Mouse (Mus musculus) frontal cortex, adult 2 months (tissue): ENCODE data around the gene Miox. TPM values are rescaled to one million over a fixed set of nuclear protein-coding genes. Genes with fewer than 3 reads are reported as not detected.

Experiments
- polyA plus RNA-seq: library from polyadenylated mRNA; depleted of rRNA; stranded (reverse); fragments of >200 nt; gene quantifications from 2 replicates; pipeline ENCODE4 v1.2.3, GENCODE M21; 2012; rRNA removed

Gene Miox
- polyA plus RNA-seq, 1 experiment = not detected

Other genes with a start within 250 kb of the Miox start
- gene Selenoo, start 245.3 kb upstream of the Miox start, polyA plus RNA-seq = 33.1 and 38.3 TPM in 2 replicates
- 37.4 and 39.8 TPM in 2 replicates for gene Tubgcp6, start 211.3 kb upstream of the Miox start, polyA plus RNA-seq
- gene Hdac10, start 205.7 kb upstream of the Miox start, polyA plus RNA-seq = 24.9 and 28.9 TPM in 2 replicates
- gene Mapk12, start 193.7 kb upstream of the Miox start, polyA plus RNA-seq = 20.2 and 22.9 TPM in 2 replicates
- gene Mapk11, start 184.8 kb upstream of the Miox start, polyA plus RNA-seq = 53.3 and 61.1 TPM in 2 replicates
- 65.8 and 72.5 TPM in 2 replicates for gene Plxnb2, start 153.6 kb upstream of the Miox start, polyA plus RNA-seq
- 143 and 146 TPM in 2 replicates for gene Dennd6b, start 137.9 kb upstream of the Miox start, polyA plus RNA-seq
- 125 and 147 TPM in 2 replicates for gene Ppp6r2, start 122.8 kb upstream of the Miox start, polyA plus RNA-seq
- 212 and 221 TPM in 2 replicates for gene Sbf1, start 19.1 kb upstream of the Miox start, polyA plus RNA-seq
- gene Adm2, start 11.7 kb upstream of the Miox start, polyA plus RNA-seq = not detected in 2 replicates
- 14.7 and 15.8 TPM in 2 replicates for gene Lmf2, start 21.3 kb downstream of the Miox start, polyA plus RNA-seq
- 101 and 112 TPM in 2 replicates for gene Ncaph2, start 21.3 kb downstream of the Miox start, polyA plus RNA-seq
- gene Sco2, start 39.4 kb downstream of the Miox start, polyA plus RNA-seq = 30.0 and 30.5 TPM in 2 replicates
- 3.3 TPM in 2 replicates for gene Tymp, start 42.6 kb downstream of the Miox start, polyA plus RNA-seq
- 2.4 and 3.8 TPM in 2 replicates for gene Odf3b, start 44.9 kb downstream of the Miox start, polyA plus RNA-seq
- gene Klhdc7b, start 50.5 kb downstream of the Miox start, polyA plus RNA-seq = 0.16 and 0.25 TPM in 2 replicates
- gene Syce3, start 76.1 kb downstream of the Miox start, polyA plus RNA-seq = 0.48 TPM in 1 of 2 replicates, not detected in the other
- gene Cpt1b, start 91.5 kb downstream of the Miox start, polyA plus RNA-seq = 2.0 and 2.9 TPM in 2 replicates
- 3.2 and 3.8 TPM in 2 replicates for gene C730034F03Rik, start 95.2 kb downstream of the Miox start, polyA plus RNA-seq
- 0.08 and 0.28 TPM in 2 replicates for gene Gm44502, start 95.3 kb downstream of the Miox start, polyA plus RNA-seq
- 66.1 and 70.7 TPM in 2 replicates for gene Chkb, start 95.5 kb downstream of the Miox start, polyA plus RNA-seq
- gene Mapk8ip2, start 119.5 kb downstream of the Miox start, polyA plus RNA-seq = 123 and 134 TPM in 2 replicates
- gene Arsa, start 143.0 kb downstream of the Miox start, polyA plus RNA-seq = 29.6 and 34.9 TPM in 2 replicates
- 76.4 and 84.0 TPM in 2 replicates for gene Shank3, start 165.2 kb downstream of the Miox start, polyA plus RNA-seq
- 4.2 TPM in 2 replicates for gene Acr, start 233.9 kb downstream of the Miox start, polyA plus RNA-seq